Mouse (Mus musculus): ENCODE data around the gene Aen. TPM values are rescaled to one million over a fixed set of nuclear protein-coding genes. Genes with fewer than 3 reads are reported as not detected.

Gene Aen
- polyA plus RNA-seq (2015; fragmentation: Nextera tagmentation; extraction: Ambion mirVana): 13.6 and 13.8 TPM in 2 replicates

DNA sequence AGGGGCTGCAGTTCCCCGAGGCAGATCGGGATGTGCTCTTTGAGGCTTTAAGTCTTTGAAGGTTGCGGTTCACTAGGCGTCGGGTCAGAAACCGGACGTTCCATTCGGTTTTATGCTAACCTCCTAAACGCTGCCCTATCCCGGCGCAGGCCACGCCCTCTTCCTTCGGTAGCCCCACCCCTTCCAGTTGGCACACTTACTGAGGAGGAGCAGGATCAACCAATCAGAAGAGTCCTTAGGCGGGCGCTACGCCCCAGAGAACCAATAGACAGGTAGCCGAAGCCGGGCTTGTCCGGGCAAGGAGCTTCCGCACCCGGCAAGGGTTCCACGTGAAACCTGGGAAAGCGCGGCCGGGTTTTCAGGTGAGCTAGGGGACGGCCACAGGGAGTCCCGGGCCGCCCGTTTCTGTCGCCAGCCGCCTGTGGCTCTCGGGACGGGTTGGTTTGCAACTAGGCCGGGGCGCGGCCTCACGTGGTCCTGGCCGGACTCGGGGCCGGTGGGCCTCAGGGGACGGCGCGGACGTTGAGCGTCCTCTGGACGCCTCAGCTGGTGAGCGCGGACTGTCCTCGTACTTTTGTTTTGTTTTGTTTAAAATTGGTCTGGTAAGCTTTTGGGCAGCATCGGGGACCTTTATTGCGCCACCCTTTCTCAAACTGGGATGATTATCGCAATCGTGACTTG lies at the start of gene Aen:
Gene Aen (plus strand): TSS at position 202 of the 681 bp plus-strand sequence.
- no peaks in the 10 kb centered on the region for H3K36me3 ChIP-seq (ENCODE audit: control insufficient read depth, insufficient read depth)
- peak within 1 kb of the TSS; percentile 82 for H3K4me3 ChIP-seq (ENCODE audit: low read depth, low read length)
- WGBS (ENCODE audit: insufficient replicate concordance): 2% methylated on average over 53 of the region's 53 CpGs
- H3K4me1 ChIP-seq (ENCODE audit: control insufficient read depth, low read depth, low read length): peaks cover 27% of the 10 kb centered on the region
- ATAC-seq (ENCODE audit: low read depth): peak; percentile 99
- peak within 1 kb of the TSS; percentile 73 for H3K9ac ChIP-seq (ENCODE audit: low read depth, low read length)
- peak within 1 kb of the TSS; percentile 95 for H3K4me2 ChIP-seq (ENCODE audit: low read depth, low read length)
- no peak within 1 kb of the TSS for H3K27ac ChIP-seq (ENCODE audit: low read length)
- no peaks in the 10 kb centered on the region for H3K27me3 ChIP-seq (ENCODE audit: control insufficient read depth, insufficient read depth, low read depth, low read length)
- H3K9me3 ChIP-seq (replicated peaks; ENCODE audit: control insufficient read depth, low read length): no peaks in the 10 kb centered on the region

DNA sequence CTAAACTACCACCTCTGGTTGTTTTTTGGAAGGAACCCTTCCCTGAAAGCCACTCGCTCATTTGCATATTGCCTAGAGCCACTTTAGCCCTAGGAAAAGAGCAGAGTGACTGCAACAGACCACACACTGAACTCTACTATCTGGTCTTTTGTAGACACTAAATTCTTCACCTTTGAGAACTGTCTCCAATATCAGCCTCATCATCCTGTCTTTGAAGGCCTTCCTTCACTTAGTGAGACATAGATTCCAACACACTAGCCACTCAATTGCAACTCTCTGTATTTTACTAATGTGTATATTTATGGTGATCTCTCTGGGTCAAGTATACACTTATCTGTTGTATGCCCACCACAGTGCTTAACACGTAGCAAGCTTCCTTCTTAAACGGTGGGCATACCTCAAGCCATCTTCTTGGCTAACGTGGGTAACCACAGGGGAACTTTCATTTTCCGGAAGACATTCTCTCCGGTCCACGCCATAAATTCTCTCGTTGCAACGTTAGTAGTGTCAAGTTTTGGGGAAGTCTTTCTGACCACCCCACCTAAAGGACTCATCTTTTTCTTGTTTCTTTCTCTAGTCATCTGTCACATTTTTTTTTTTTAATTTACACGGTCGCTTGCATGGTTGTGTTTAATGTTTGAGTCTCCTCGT lies 49.5 kb upstream of the Aen start:
- Histone ChIP-seq H3K4me1 (ENCODE audit: control insufficient read depth, low read depth, low read length) (peaks cover 8% of the 10 kb centered on the region), H3K27me3 (ENCODE audit: control insufficient read depth, insufficient read depth, low read depth, low read length) (no peaks in the 10 kb centered on the region), H3K4me3 (ENCODE audit: low read depth, low read length) (peak overlapping the region; percentile 84), H3K9me3 (replicated peaks; ENCODE audit: control insufficient read depth, low read length) (no peaks in the 10 kb centered on the region), H3K36me3 (ENCODE audit: control insufficient read depth, insufficient read depth) (peaks cover 12% of the 10 kb centered on the region), H3K4me2 (ENCODE audit: low read depth, low read length) (peak overlapping the region; percentile 82), H3K27ac (ENCODE audit: low read length) (peak overlapping the region; percentile 70), H3K9ac (ENCODE audit: low read depth, low read length) (peak overlapping the region; percentile 89)
- 9% methylated on average over 12 of the region's 12 CpGs for WGBS (ENCODE audit: insufficient replicate concordance)
- no peak for ATAC-seq (ENCODE audit: low read depth)

DNA sequence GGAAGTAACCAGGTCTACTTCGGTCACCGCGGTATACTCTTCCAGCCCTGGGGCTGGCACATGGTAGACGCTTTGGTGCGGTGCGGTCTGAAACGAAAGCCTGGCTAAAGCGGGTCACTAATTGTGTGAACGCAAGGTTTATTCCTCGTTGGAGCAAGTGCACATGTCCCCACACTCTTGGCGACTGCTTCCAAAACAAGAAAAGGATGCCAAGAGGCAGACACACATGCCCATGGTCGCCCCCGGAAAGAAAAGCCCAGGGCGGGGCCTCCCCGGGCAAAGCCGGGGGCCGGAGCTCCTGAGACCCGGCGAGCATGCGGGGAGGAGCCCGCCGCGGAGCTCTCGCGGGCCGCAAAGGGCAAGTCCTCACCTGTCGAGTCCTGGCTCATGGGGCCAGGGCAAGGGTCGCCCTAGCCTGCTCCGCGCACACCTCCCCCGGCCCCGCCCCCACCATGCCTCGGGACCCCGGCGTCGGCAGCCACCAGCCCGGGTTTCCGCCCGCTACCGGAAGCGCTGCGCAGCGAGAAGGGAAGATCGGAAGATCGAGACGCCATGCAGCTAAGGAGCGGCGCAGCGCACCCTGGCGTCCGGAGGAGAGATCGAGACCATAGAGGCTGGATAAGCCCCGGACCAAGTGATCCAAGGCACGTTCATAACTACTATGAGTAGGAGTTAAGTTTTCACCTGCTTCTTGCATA lies 48.8 kb upstream of the Aen start, which contains the start of gene Det1:
Gene Det1 (minus strand): TSS at position 527 of the 698 bp plus-strand sequence.
- H3K27me3 ChIP-seq (ENCODE audit: control insufficient read depth, insufficient read depth, low read depth, low read length): no peaks in the 10 kb centered on the region
- no peaks in the 10 kb centered on the region for H3K9me3 ChIP-seq (replicated peaks; ENCODE audit: control insufficient read depth, low read length)
- H3K4me3 ChIP-seq (ENCODE audit: low read depth, low read length): peak within 1 kb of the TSS; percentile 84
- H3K36me3 ChIP-seq (ENCODE audit: control insufficient read depth, insufficient read depth): peaks cover 12% of the 10 kb centered on the region
- H3K9ac ChIP-seq (ENCODE audit: low read depth, low read length): peak within 1 kb of the TSS; percentile 89
- H3K4me1 ChIP-seq (ENCODE audit: control insufficient read depth, low read depth, low read length): peaks cover 8% of the 10 kb centered on the region
- H3K4me2 ChIP-seq (ENCODE audit: low read depth, low read length): peak within 1 kb of the TSS; percentile 82
- peak within 1 kb of the TSS; percentile 70 for H3K27ac ChIP-seq (ENCODE audit: low read length)
- WGBS (ENCODE audit: insufficient replicate concordance): under 1% methylated on average over 54 of the region's 54 CpGs
- ATAC-seq (ENCODE audit: low read depth): peak; percentile 88

DNA sequence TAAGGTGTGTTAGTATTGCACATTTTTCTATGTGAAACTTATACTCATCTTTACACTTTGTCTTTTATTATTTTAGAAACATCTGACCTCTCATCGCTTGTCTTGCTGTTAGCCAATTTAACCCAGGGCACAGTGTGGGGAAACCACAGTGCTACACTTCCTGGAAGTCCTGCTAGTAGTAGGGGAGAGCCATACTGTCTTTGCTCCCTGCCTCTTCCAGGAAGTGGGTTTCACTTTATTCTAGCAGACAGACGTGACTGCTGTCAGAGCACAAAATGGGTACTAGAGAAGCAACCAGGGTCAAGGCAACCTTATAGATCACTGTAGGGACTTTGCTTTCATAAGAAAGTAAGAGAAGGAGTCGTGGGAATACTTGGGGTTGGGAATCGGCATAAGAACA lies 41.6 kb upstream of the Aen start:
- H3K9me3 ChIP-seq (replicated peaks; ENCODE audit: control insufficient read depth, low read length): no peaks in the 10 kb centered on the region
- H3K36me3 ChIP-seq (ENCODE audit: control insufficient read depth, insufficient read depth): no peaks in the 10 kb centered on the region
- no peak overlapping the region for H3K4me3 ChIP-seq (ENCODE audit: low read depth, low read length)
- H3K27ac ChIP-seq (ENCODE audit: low read length): no peak overlapping the region
- no peak for ATAC-seq (ENCODE audit: low read depth)
- no peak overlapping the region for H3K9ac ChIP-seq (ENCODE audit: low read depth, low read length)
- H3K4me2 ChIP-seq (ENCODE audit: low read depth, low read length): no peak overlapping the region
- H3K27me3 ChIP-seq (ENCODE audit: control insufficient read depth, insufficient read depth, low read depth, low read length): no peaks in the 10 kb centered on the region; the same call in 1 of the 2 replicates
- WGBS (ENCODE audit: insufficient replicate concordance): 36% methylated on average over 4 of the region's 4 CpGs
- peaks cover 3% of the 10 kb centered on the region for H3K4me1 ChIP-seq (ENCODE audit: control insufficient read depth, low read depth, low read length)

DNA sequence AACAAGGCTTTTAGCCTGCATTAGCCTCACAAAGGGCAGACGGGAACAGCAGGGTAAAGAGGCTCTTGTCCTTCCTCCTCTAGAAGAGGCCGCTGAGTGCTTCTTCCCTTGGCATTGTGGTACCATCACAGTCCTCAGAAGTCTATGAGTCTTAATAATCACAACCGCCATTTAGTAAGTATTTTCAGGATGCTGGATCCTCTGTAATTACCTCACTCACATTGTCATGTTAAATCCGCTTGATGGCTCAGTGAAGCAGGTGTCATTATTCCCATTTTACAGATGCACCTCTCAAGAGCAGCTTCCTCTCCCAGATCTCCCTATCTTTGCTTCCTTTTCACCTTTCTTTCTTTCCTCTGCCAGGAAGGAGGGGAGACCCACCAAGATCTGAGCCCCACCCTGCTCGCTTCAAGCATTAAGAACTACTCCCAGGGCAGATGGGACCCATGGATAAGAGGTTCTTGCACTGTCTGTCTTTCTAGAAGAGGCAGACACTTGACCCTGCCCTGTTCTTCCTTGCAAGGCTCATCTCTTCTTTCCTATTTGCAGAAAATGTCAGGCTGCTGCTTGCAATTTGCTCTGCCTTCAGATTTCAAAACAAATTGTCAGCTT lies 40.5 kb upstream of the Aen start:
- no peak for ATAC-seq (ENCODE audit: low read depth)
- no peak overlapping the region for H3K4me3 ChIP-seq (ENCODE audit: low read depth, low read length)
- no peaks in the 10 kb centered on the region for H3K36me3 ChIP-seq (ENCODE audit: control insufficient read depth, insufficient read depth)
- H3K4me1 ChIP-seq (ENCODE audit: control insufficient read depth, low read depth, low read length): peaks cover 3% of the 10 kb centered on the region
- WGBS (ENCODE audit: insufficient replicate concordance): 49% methylated on average over 5 of the region's 5 CpGs
- no peak overlapping the region for H3K27ac ChIP-seq (ENCODE audit: low read length)
- no peaks in the 10 kb centered on the region; the same call in 1 of the 2 replicates for H3K27me3 ChIP-seq (ENCODE audit: control insufficient read depth, insufficient read depth, low read depth, low read length)
- no peak overlapping the region for H3K9ac ChIP-seq (ENCODE audit: low read depth, low read length)
- H3K4me2 ChIP-seq (ENCODE audit: low read depth, low read length): no peak overlapping the region
- no peaks in the 10 kb centered on the region for H3K9me3 ChIP-seq (replicated peaks; ENCODE audit: control insufficient read depth, low read length)

DNA sequence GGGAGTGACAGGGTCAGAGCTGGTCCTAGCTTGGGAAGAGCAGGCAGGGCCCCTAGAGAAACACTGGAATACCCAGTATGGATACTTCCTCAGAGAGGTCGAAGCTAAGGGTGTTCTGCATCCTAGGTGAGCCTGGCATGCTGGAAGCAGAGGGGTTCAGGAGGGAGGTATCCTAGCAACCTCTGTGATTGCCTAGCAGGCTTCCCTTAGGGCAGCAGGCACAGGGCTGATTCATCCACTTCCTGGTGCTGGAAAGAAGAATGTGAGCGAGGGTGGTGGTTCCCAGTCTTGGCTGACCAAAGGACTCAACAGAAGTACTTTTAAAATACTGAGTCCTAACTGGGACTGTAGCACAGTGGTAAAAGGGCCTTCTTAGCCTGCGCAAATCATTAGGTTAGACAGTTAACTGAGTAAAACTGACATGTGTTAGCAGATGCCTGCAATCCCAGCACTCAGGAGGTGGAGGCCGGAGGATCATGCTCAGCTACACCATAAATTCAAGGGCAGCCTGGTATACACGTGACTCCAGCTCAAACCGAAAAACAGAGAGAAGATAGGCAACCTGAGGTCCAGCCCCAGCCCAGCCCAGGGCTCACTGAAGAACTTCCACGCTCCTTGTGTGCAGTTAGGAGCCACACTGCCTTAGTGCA lies 31.7 kb upstream of the Aen start:
- WGBS (ENCODE audit: insufficient replicate concordance): 46% methylated on average over 7 of the region's 7 CpGs
- Histone ChIP-seq H3K4me1 (ENCODE audit: control insufficient read depth, low read depth, low read length) (peaks cover 6% of the 10 kb centered on the region), H3K27ac (ENCODE audit: low read length) (no peak overlapping the region), H3K4me2 (ENCODE audit: low read depth, low read length) (no peak overlapping the region), H3K4me3 (ENCODE audit: low read depth, low read length) (no peak overlapping the region), H3K9ac (ENCODE audit: low read depth, low read length) (no peak overlapping the region), H3K9me3 (replicated peaks; ENCODE audit: control insufficient read depth, low read length) (no peaks in the 10 kb centered on the region), H3K27me3 (ENCODE audit: control insufficient read depth, insufficient read depth, low read depth, low read length) (no peaks in the 10 kb centered on the region), H3K36me3 (ENCODE audit: control insufficient read depth, insufficient read depth) (no peaks in the 10 kb centered on the region)
- no peak for ATAC-seq (ENCODE audit: low read depth)

DNA sequence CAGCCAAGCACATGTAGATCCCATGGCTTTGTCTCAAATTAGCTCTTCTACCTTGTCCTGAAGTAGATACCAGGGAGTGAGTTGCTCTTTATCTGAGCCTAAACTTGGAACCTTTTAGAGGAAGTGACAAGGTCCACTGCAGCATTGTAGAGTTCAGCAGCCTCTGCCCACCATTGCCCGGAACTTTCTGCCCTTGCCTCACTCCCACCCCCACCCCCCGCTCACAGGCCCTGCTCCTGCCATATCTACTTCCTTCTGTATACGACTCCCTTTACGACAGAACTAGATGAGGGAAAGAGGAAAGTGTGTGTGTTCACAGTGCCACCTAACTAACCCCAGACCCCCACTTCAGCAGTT lies 31.2 kb upstream of the Aen start:
- H3K4me3 ChIP-seq (ENCODE audit: low read depth, low read length): no peak overlapping the region
- no peak overlapping the region for H3K4me2 ChIP-seq (ENCODE audit: low read depth, low read length)
- H3K9ac ChIP-seq (ENCODE audit: low read depth, low read length): no peak overlapping the region
- H3K27ac ChIP-seq (ENCODE audit: low read length): no peak overlapping the region
- peaks cover 6% of the 10 kb centered on the region for H3K4me1 ChIP-seq (ENCODE audit: control insufficient read depth, low read depth, low read length)
- no peaks in the 10 kb centered on the region for H3K27me3 ChIP-seq (ENCODE audit: control insufficient read depth, insufficient read depth, low read depth, low read length)
- H3K36me3 ChIP-seq (ENCODE audit: control insufficient read depth, insufficient read depth): no peaks in the 10 kb centered on the region
- WGBS (ENCODE audit: insufficient replicate concordance): 17% methylated on average over 4 of the region's 4 CpGs
- H3K9me3 ChIP-seq (replicated peaks; ENCODE audit: control insufficient read depth, low read length): no peaks in the 10 kb centered on the region
- no peak for ATAC-seq (ENCODE audit: low read depth)

DNA sequence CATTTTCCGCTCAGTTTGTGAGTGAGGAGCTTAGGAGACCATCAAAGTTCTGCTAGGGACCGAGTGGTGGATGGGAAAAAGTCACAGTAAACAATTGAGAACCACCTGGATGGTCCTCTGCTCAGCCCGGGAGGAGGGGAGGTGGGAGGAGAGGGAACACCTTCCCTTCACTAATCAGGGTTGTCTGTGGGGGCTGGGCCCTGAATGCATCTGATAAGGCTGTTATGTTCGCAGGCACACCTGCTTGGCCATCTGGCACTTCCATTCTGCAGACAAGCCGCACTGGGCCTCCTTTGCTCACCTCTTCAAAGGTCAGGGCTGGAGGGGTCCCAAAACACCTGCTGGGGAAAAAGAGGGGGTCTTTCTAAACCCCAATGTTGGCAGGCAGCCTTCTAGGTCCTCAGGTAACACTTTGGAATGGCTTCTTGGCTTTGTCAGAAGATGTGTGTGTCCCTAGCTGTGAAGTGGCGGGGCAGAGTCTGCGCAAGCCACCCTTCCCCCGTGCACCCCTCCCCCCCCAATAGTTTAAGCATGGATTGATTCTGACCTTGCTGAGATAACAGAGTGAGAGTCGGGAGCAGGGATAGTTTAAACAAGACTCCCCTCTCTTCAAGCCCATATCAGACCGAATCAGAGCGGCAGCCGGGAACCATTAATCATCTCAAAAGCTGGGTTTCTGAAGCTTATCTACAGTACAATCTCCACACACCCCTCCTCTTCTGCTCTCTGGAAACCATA lies 30.3 kb upstream of the Aen start:
- ATAC-seq (ENCODE audit: low read depth): no peak
- Histone ChIP-seq H3K4me1 (ENCODE audit: control insufficient read depth, low read depth, low read length) (peaks cover 6% of the 10 kb centered on the region), H3K4me2 (ENCODE audit: low read depth, low read length) (no peak overlapping the region), H3K9ac (ENCODE audit: low read depth, low read length) (no peak overlapping the region), H3K36me3 (ENCODE audit: control insufficient read depth, insufficient read depth) (no peaks in the 10 kb centered on the region), H3K27ac (ENCODE audit: low read length) (no peak overlapping the region), H3K4me3 (ENCODE audit: low read depth, low read length) (no peak overlapping the region), H3K9me3 (replicated peaks; ENCODE audit: control insufficient read depth, low read length) (no peaks in the 10 kb centered on the region), H3K27me3 (ENCODE audit: control insufficient read depth, insufficient read depth, low read depth, low read length) (no peaks in the 10 kb centered on the region)
- WGBS (ENCODE audit: insufficient replicate concordance): 35% methylated on average over 12 of the region's 12 CpGs
